Mouse (Mus musculus) CH12.LX (cell line): ENCODE data around the gene Hk2. TPM values are rescaled to one million over a fixed set of nuclear protein-coding genes. Genes with fewer than 3 reads are reported as not detected.

Experiments
- DNase-seq: peaks from one replicate; pipeline ENCODE4 v3.0.0-alpha.2; 2013; ENCODE audit errors: extremely low read depth
- H3K27ac ChIP-seq: 2 replicates; pipeline ENCODE4 v1.5.1; 2012; ENCODE audit warnings: low read depth, mild to moderate bottlenecking, control low read depth, moderate library complexity; ENCODE audit not compliant: insufficient read depth
- H3K27me3 ChIP-seq: replicated peaks from 2 replicates; pipeline ENCODE3; 2012; ENCODE audit warnings: inconsistent platforms
- H3K36me3 ChIP-seq, 2 experiments: replicated peaks in 1 of 2; 2 replicates each; pipeline versions ENCODE3 to v1.6.1; 2012; ENCODE audit warnings: inconsistent platforms in 1 of 2, low read length in 1 of 2, mild to moderate bottlenecking in 1 of 2, mixed read lengths in 1 of 2, moderate library complexity in 1 of 2; ENCODE audit not compliant: control insufficient read depth in 1 of 2, insufficient read depth in 1 of 2
- H3K4me1 ChIP-seq, 2 experiments: 2 replicates each; pipeline ENCODE4 v1.6.1; 2012; ENCODE audit warnings: inconsistent platforms in 1 of 2, moderate library complexity in 1 of 2; ENCODE audit not compliant: insufficient read depth in 2 of 2, control insufficient read depth in 1 of 2
- H3K4me2 ChIP-seq: 2 replicates; pipeline ENCODE4 v1.6.1; 2012; ENCODE audit warnings: low read depth, mild to moderate bottlenecking, control low read depth; ENCODE audit not compliant: poor library complexity, insufficient read depth, severe bottlenecking
- H3K4me3 ChIP-seq, 3 experiments: fragments of 150-350 bp in 1 of 3; sonication (generic) in 1 of 3; replicated peaks in 1 of 3; 2 replicates each; pipeline versions ENCODE3 to v1.5.1; 2011 to 2012; ENCODE audit warnings: low read depth in 2 of 3, low read length in 2 of 3, mild to moderate bottlenecking in 2 of 3, moderate library complexity in 2 of 3, control low read depth in 1 of 3, improper control_type of control experiment in 1 of 3, inconsistent platforms in 1 of 3, mixed read lengths in 1 of 3; ENCODE audit not compliant: poor library complexity in 1 of 3
- H3K79me2 ChIP-seq: replicated peaks from 2 replicates; pipeline ENCODE4 v1.6.1; 2012; ENCODE audit warnings: mild to moderate bottlenecking, moderate library complexity; ENCODE audit not compliant: control insufficient read depth, poor library complexity, insufficient read depth, severe bottlenecking; ENCODE audit errors: extremely low read depth
- H3K9ac ChIP-seq: 2 replicates; pipeline ENCODE4 v1.6.1; 2012; ENCODE audit warnings: low read depth, mild to moderate bottlenecking, control low read depth, moderate library complexity; ENCODE audit not compliant: insufficient read depth
- H3K9me3 ChIP-seq: replicated peaks from 2 replicates; pipeline ENCODE3; 2012; ENCODE audit warnings: low read length, inconsistent platforms, mixed read lengths
- CHD1 ChIP-seq: IDR thresholded peaks from 2 replicates; pipeline ENCODE4 v1.6.1; 2012; ENCODE audit warnings: low read depth, low read length, improper control_type of control experiment, inconsistent platforms
- EP300 ChIP-seq: IDR thresholded peaks from 2 replicates; pipeline ENCODE4 v1.6.1; 2011; ENCODE audit warnings: low read length, improper control_type of control experiment
- ETS1 ChIP-seq: conservative IDR thresholded peaks from 2 replicates; pipeline ENCODE4 v1.6.1; 2012; ENCODE audit warnings: low read depth, mild to moderate bottlenecking, inconsistent platforms, low read length, improper control_type of control experiment, moderate library complexity
- JUN ChIP-seq: IDR thresholded peaks from 2 replicates; pipeline ENCODE4 v1.6.1; 2011; ENCODE audit warnings: low read depth, mild to moderate bottlenecking, low read length, improper control_type of control experiment, moderate library complexity; ENCODE audit not compliant: insufficient read depth
- MAFK ChIP-seq: IDR thresholded peaks from 2 replicates; pipeline ENCODE4 v1.6.1; 2011; ENCODE audit warnings: low read length, improper control_type of control experiment; ENCODE audit not compliant: insufficient replicate concordance
- MAZ ChIP-seq: IDR thresholded peaks from 2 replicates; pipeline ENCODE4 v1.6.1; 2012; ENCODE audit warnings: low read depth, mild to moderate bottlenecking, inconsistent platforms, low read length, improper control_type of control experiment, moderate library complexity
- MEF2A ChIP-seq: IDR thresholded peaks from 2 replicates; pipeline ENCODE4 v1.6.1; 2014; ENCODE audit warnings: low read depth, mild to moderate bottlenecking, inconsistent platforms, low read length, improper control_type of control experiment, borderline replicate concordance
- MXI1 ChIP-seq: IDR thresholded peaks from 2 replicates; pipeline ENCODE4 v1.6.1; 2011; ENCODE audit warnings: mild to moderate bottlenecking, low read depth, low read length, improper control_type of control experiment
- RCOR1 ChIP-seq: conservative IDR thresholded peaks from 2 replicates; pipeline ENCODE4 v1.6.1; 2012; ENCODE audit warnings: low read depth, mild to moderate bottlenecking, inconsistent platforms, low read length, improper control_type of control experiment
- TBP ChIP-seq: conservative IDR thresholded peaks from 2 replicates; pipeline ENCODE4 v1.6.1; 2011; ENCODE audit warnings: low read depth, low read length, improper control_type of control experiment
- TCF12 ChIP-seq: IDR thresholded peaks from 2 replicates; pipeline ENCODE4 v1.6.1; 2014; ENCODE audit warnings: low read depth, mild to moderate bottlenecking, inconsistent platforms, low read length, improper control_type of control experiment
- USF2 ChIP-seq: conservative IDR thresholded peaks from 2 replicates; pipeline ENCODE4 v1.6.1; 2011; ENCODE audit warnings: low read depth, low read length, improper control_type of control experiment
- ZC3H11A ChIP-seq: IDR thresholded peaks from 2 replicates; pipeline ENCODE4 v1.6.1; 2012; ENCODE audit warnings: low read depth, mild to moderate bottlenecking, inconsistent platforms, low read length, improper control_type of control experiment
- ZKSCAN1 ChIP-seq: IDR thresholded peaks from 2 replicates; pipeline ENCODE4 v1.6.1; 2012; ENCODE audit warnings: low read depth, inconsistent platforms, low read length, improper control_type of control experiment, borderline replicate concordance
- dilution Hi-C: fragments of 300-500 bp; cut with MboI; formaldehyde crosslinking; loops from 2 replicates; pipeline ENCODE4 v1.14.3; 2020; ENCODE audit warnings: low sequenced_read_pairs; ENCODE audit not compliant: extremely low pct_unique_long_range_greater_than_20kb, extremely low pct_ligation_motif_present
- in situ Hi-C: fragments of 300-500 bp; cut with MboI; formaldehyde crosslinking; loops from 3 replicates; pipeline ENCODE4 v1.14.3; 2019; ENCODE audit warnings: low sequenced_read_pairs, low pct_ligation_motif_present, low pct_unique_long_range_greater_than_20kb, mixed read lengths
- polyA plus RNA-seq: library from polyadenylated mRNA; unstranded; fragments of >175 nt; gene quantifications from 2 replicates; pipeline ENCODE4 v1.2.1, GENCODE M21; 2012; ENCODE audit warnings: low read depth; ENCODE audit not compliant: insufficient read length
- total RNA-seq, 2 experiments: library from RNA; depleted of rRNA; stranded (reverse); fragments of 300-350 nt in 1 of 2; fragments of >200 nt in 1 of 2; gene quantifications; 2 replicates each; pipeline ENCODE4 v1.2.3; 2012 to 2014

The Hk2 gene
- total and polyA plus RNA-seq, 3 experiments, result 64.2 to 149 (median 75.3) TPM

- H3K79me2 ChIP-seq, result peaks cover 96% of the 10 kb centered on the region
- DNase-seq, result no peak
- peaks cover 20 to 63% of the 10 kb centered on the region in 2 experiments for H3K36me3 ChIP-seq
- TF ChIP-seq ETS1 (no peak), MAZ (no peak), ZKSCAN1 (no peak), MAFK (no peak), CHD1 (no peak), TBP (no peak), USF2 (no peak), TCF12 (no peak), MXI1 (no peak), EP300 (no peak), JUN (no peak), RCOR1 (no peak), MEF2A (no peak)
- H3K4me1 ChIP-seq, result peaks cover 22 to 76% of the 10 kb centered on the region in 2 experiments
- H3K4me2 ChIP-seq, result no peak overlapping the region
- H3K9ac ChIP-seq, result no peak overlapping the region
- in situ Hi-C loops (no loop called here), dilution Hi-C loops (no loop called here)
- no peaks in the 10 kb centered on the region for H3K27me3 ChIP-seq
- no peak overlapping the region for H3K27ac ChIP-seq
- H3K9me3 ChIP-seq, result no peaks in the 10 kb centered on the region
- no peak overlapping the region for H3K4me3 ChIP-seq
These were observed 11.5 kb downstream of the Hk2 start for GRCm38 (mm10) chr6:82762728-82763127.

- TF ChIP-seq ZC3H11A (no peak), TBP (no peak), MEF2A (0 out of 2 replicates have a peak, but pooled peaks have one; percentile 29)
- H3K9ac ChIP-seq, result no peak overlapping the region
- DNase-seq, result no peak
- peaks cover 34 to 67% of the 10 kb centered on the region in 2 experiments for H3K36me3 ChIP-seq
- in situ Hi-C loops (no loop called here), dilution Hi-C loops (no loop called here)
- no peaks in the 10 kb centered on the region for H3K27me3 ChIP-seq
- H3K79me2 ChIP-seq, result peaks cover 95% of the 10 kb centered on the region
- no peak overlapping the region for H3K4me3 ChIP-seq
- H3K27ac ChIP-seq, result no peak overlapping the region
- peaks cover 27 to 75% of the 10 kb centered on the region in 2 experiments for H3K4me1 ChIP-seq
- H3K4me2 ChIP-seq, result no peak overlapping the region
- no peaks in the 10 kb centered on the region for H3K9me3 ChIP-seq
These were observed 13.4 kb downstream of the Hk2 start for GRCm38 (mm10) chr6:82760749-82761357.
